Mouse (Mus musculus) liver, adult (tissue): ENCODE measurements at regions not wholly inside any gene's neighbourhood (a gene's known extent, or its start where the extent isn't known, plus 50 kb on each side); places are given as distances from the start of the nearest gene placed in this dataset.
A peak's percentile ranks its signal among the peaks of the same experiment; 100 is the strongest.

Source experiments
- GATA4 ChIP-seq: IDR thresholded peaks from 2 replicates; pipeline ENCODE4 v1.6.1; 2014; ENCODE audit warnings: mild to moderate bottlenecking, low read length; ENCODE audit not compliant: insufficient replicate concordance

DNA sequence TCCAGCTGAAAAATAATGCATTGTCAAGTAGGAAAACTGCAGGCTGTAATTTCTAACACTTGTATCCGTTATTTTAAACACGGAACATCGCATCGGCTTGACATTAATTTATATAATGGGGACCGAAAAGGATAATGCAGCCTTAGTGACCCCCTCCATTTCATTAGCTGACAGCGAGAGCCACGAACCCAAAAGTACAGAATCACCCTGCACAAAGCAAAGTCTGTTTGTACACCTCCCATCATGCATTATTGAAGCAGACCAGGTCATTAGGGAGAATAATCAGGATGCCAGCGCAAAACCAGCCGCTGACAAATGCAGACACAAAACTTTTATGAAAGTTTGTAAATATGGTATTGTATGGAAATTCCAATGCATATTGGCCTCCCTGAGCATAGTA is 406.8 kb downstream of the Tshz3 start:
- no peak for TF ChIP-seq GATA4

DNA sequence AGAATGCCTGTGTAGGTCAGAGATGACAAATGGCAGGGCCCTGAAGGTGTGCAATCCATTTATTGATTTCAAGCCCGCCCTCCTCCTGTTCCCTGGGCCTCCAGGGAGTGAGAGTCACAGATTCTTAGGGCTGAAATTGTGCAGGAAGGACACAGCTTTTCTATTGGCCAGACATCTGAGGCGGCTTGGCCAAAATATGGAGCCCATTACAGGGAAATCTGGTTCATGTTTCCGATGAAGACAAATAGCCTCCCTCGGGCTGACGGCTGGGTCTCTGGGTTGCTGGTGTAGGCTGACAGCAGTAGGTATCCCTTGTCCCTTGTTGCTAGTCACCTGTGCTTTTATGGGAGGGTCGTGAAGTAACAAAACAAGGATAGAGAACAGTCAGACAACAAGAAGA is 413.2 kb downstream of the Tshz3 start:
- no peak for TF ChIP-seq GATA4

DNA sequence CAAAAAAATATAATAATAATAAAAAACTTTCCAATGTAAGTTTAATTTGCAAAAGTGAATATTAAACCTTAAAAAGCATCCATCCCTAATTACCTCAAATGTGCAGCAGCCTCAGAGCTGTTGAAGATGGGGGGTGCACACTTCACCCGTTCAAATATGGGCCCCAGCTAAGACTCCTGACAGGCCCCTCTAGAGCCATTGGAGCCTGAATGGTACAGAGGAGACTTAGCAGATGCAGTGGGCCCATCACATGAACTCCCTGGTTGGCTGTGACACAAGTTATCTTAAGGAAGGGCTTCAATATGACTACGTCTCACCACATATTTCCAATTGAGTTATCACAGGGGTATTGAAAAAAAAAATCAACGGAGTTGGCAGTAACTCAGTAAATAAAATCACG is 422.9 kb downstream of the Tshz3 start:
- no peak for TF ChIP-seq GATA4

DNA sequence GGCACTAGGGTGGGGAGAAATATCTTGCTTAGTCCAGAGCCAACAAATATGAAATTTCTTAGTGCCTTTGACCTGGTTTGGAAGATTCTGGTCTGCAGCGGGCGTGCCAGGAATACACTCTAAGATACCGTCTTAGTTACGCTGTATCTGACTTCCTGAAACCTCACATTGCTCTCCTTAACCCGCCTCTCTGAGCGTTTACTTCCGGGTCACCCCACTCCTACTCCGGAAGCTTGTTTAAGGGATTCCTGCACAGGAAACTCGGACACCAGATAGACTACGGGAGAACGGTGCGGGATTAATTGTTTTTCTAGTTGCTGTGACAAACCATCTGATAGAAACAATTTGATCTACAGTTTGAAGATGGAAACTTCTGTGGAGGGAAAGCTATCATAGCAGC is 442.3 kb downstream of the Tshz3 start:
- TF ChIP-seq GATA4, result no peak

DNA sequence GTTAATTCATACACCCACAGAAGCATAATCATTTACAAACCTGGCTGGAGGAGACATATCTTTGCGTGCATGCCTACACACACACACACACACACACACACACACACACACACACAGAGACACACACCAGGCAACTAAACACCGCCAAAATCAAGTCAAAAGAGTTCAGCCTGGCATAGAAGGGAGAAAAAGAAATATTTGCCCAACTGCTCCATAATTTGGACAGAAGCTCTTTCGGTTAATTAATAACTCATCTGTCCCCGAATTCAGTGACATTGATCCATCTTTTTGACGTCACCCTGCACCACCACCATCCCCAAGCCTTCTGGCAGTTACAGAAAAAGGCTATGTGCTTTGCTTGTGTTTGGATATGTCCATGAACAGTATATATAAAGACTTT is 444.9 kb downstream of the Tshz3 start:
- TF ChIP-seq GATA4, result 0 out of 2 replicates have a peak, but pooled peaks have one; percentile 23

DNA sequence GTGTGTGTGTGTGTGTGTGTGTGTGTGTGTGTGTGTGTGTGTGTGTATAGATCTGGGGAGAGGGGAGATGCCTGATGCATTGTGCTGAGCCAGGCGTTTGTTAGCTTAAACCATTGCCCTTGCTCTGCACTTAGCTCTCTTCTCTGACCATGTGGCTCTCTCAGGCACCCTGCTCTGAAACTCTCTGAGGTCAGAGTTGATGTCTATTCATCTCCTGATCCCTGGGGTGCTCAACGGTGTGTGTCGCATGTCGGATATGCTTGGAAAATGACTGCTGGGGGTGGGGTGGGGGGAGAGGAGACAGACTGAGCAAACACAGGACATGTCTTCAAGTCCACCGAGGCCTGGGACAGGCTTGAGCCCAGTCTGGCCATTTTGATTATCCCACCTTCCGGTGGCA is 446.4 kb downstream of the Tshz3 start:
- no peak for TF ChIP-seq GATA4

DNA sequence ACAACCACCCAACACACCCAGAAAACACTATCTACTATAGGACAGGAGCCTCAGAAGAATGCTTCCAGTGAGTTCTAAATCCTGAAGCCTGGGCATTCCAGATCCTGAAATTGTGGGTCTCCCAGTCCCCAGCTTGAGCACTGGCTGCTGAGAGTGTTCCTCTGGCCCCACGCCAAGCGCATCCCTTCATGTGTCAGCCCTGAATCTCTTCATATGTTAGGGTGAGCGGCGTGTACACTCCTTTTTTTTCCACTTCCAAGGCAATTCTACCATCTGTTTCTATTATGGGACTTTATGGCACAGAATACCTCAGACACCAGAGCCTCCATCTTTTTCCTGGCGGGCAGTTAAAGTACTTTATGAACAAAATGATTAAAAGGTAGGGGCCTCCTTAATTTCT is 451.8 kb downstream of the Tshz3 start:
- no peak for TF ChIP-seq GATA4

DNA sequence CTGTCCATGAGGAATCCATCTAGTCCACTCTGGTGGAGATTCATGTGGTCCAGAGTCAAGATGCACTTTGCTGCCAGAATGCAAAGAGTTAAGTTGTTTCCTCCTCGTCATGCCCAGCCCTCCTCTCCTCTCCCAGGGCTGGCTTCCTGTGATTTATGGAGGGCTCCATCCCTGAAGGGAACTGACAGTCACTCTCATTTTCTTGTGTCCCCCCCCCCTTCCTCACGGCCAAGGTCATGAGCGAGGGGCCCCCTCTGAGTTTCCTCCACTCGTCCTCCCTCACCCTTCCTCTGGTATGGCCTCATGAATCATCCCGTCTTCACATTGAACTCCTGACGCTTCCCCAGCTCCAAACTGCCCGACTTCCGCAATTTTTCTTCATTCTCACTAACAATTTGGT is 461.9 kb downstream of the Tshz3 start:
- TF ChIP-seq GATA4, result no peak

DNA sequence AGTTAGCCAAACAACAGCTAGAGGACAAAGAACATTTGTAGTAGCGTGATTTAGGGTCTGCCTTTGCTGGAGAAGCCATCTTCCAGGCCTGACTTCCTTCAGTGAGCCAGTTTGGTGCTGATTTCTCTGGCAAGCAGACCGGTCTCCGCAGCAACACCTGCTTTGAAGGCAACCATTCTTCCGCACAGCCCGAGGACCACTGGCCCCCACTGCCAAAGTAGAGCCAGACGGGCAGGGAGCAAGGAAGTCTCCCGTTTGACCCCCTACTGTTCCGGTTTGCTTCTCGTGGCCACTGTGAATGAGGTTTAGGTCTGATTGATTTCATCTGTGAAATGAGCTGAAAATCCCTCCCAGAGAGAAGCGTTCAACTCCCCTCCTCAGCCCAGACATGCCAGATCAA is 471.0 kb downstream of the Tshz3 start:
- TF ChIP-seq GATA4, result no peak

DNA sequence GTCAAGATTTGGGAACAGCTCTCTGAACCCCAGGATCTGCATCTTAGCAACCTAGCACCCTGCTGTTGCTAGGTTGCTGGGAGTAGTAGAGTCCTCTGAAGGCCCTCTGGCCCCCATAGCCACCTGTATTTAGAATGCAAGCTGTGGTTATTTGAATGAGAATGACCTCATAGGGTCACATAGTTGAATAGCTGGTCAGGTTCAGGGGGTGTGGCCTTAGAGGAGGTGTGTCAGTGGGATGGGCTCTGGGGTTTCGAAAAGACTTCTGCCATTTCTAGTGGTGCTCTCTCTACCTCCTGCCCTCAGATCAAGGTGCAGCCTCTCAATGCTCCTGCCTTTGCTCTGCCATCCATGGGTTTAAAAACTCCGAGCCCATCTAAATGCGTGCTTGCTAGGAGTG is 477.8 kb downstream of the Tshz3 start:
- no peak for TF ChIP-seq GATA4

DNA sequence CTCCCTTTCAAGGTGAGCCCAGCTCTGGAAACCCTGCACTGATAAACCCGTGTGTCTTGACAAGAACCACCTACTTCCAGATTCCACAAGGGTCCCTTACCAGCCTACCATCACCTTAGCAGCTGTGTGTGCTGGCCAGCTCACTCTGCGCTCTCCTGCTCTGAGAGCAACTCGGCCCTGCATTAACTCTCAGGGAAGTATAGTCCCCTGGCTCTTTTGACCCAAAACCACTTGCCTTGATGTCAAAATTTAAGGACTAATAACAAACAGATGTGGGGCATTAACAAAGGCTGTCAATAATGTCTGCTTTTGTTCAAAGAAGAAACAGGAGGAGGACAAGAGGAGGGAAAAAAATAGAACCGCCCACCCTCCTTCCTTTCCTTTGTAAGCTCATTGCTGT is 480.3 kb downstream of the Tshz3 start:
- no peak for TF ChIP-seq GATA4

DNA sequence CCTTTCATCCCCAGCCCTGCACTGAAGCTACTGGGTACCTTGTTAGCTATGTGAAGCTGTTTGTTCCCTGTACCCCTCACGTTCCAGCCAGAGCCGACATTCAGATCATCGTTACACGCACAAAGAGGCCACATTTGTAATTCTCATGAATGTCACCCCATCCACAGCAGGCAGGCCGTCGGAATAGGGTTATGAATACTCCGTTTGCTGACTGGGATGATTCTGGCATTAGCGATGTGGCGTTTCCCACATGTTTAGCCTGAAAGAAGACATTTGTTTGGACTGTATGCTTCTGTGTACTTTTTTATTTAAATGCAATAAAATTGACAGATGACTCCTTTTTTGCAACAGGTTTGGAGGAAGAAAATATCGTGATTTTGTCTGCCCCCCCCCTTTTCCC is 482.0 kb downstream of the Tshz3 start:
- no peak for TF ChIP-seq GATA4

DNA sequence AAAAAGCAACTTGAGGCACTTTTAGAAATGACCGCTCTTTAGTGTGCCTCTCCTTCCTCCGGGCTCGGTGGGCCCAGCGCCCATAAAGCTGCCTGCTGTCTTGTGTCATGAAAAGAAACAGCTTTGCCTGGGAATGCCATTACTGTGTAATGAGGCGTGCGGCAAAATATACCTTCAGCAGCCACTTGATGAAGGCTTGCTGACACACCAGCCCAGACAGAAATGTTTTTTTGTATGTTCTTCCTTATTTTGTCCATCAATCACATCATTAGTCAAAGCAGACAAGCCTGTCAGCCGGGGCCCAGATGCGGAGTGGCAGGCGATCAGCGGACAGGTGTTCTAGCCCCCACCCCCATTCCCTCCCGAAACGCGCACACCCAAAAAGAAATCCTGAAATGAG is 482.5 kb downstream of the Tshz3 start:
- no peak for TF ChIP-seq GATA4

DNA sequence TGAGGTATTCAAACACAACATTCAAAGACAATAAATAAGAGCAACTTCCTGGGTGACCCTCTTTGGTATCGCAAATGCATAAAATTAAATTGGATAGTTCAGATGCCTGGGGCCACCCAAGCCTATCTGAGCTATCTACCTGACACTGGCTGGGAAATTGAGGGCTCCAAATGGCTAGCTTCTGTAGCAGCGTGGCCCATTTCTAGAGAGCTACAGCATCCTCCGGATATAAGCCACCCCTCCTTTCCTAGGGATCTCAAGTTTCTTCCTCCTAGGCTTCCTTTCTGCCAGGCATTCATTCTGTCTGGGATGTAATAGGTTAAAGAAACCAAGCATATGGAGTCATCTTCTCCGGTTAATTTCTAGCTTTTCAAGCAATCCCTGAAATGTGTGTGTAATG is 483.2 kb downstream of the Tshz3 start:
- TF ChIP-seq GATA4, result no peak

DNA sequence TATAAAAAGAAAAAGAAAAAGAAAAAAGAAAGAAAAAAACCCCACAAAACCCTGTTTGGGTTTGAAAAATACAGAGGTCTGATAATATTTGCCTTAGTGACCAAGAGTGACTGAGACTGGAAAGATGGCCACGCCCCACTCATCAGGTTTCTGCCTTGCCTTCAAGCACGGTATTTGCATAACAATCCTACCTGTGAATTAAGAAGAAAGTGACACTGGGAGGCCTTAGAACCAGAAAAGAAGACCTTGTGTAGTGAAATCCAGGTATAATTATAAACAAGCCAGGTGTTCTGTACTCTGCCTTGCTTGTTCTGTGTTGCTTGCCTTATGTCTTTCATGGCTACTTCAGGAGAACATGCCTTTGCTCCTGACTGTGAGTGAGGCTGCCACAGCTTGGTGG is 494.6 kb downstream of the Tshz3 start:
- no peak for TF ChIP-seq GATA4

DNA sequence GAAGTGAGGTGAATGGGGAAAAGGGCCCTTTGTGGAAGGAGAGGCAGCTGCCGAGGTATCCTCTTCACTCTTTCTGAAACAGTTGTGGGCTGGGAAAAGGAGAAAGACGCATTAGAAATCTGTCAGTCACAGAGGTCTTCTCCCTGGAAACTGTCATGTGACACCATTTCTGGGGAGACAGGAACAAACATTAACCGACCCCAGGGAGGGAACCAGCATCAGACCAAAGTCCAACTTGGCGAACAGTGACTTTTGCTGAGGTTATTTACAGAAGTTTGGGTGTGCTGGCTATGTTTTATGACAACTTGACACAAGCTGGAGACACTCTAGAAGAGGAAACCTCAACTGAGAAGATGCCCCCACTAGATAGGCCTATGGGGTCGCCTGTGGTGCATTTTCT is 506.9 kb downstream of the Tshz3 start:
- no peak for TF ChIP-seq GATA4

DNA sequence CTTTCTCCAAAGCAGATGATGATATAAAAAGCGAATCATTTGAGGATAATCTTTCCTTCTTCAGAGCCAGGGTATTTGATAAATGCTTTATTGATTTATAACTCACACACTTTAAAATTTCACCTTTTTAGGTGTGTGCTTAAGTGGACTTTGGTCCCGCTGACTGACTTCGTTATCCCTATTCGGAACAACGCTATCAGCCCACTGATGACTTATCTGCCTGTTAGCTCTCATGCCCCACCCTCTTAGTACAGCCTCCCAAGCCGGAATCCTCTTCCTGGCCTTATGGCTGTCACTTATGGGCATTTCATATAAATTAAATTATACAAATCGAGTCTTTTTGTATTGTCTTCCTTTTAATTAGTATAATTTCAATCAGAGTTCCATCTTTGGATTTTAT is 510.4 kb downstream of the Tshz3 start:
- no peak for TF ChIP-seq GATA4

DNA sequence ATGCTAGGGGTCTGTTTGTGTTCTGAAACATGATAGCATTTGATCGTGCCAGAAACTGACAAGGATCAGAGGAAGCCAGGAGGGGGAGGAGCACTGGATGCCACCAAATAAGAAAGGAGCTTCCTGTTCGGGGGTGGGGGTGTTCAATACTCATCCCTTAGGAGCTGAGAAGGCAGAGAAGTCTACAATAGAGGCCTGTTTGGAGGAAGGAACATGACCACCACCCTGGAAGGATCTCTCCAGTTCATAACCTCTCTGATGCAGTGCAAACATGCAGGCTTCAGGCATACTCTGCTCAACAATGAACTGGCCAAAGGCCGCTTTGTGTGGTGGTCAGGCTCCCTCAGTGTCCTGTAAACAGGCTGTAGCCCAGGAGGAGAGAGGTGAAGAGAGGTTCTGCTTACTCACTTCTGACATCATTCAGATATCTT is 515.8 kb downstream of the Tshz3 start:
- no peak for TF ChIP-seq GATA4
